Comparison of ENCODE assay signal across 17 mouse cellular contexts in genomic region chr11:98001351-98001824, GRCm38 (mm10). TPM values are rescaled to one million over a fixed set of nuclear protein-coding genes. Genes with fewer than 3 reads are reported as not detected.
DNase-seq lines count a peak whose midpoint lies in the region; ATAC-seq and TF ChIP-seq lines count a peak whose summit lies in the region.
"Had no signal": no experiment of that assay in that cellular context is flagged by ENCODE, and none has a peak within 500 bp of the region (broad histone marks: within the 10 kb centered on the region; RNA-seq: fewer than 3 reads in every experiment).

No protein-coding gene starts in this region.

- no peak overlapping the region for H3K27ac ChIP-seq in hindbrain, embryonic 13.5 days
- H3K27ac ChIP-seq in hindbrain, embryonic 16.5 days (ENCODE audit: low read depth, low read length) = no peak overlapping the region
- H3K27ac ChIP-seq in bone marrow, adult 2 months (ENCODE audit: control insufficient read depth, insufficient read depth, low read depth, low read length, poor library complexity) = peak overlapping the region; percentile 82
- H3K27ac ChIP-seq: liver, embryonic 13.5 days; midbrain, embryonic 15.5 days had no signal

- H3K27me3 ChIP-seq in hindbrain, embryonic 13.5 days = peaks cover 17% of the 10 kb centered on the region
- H3K27me3 ChIP-seq in hindbrain, embryonic 16.5 days (replicated peaks; ENCODE audit: control insufficient read depth, insufficient read depth, low read length) = no peaks in the 10 kb centered on the region
- H3K27me3 ChIP-seq: midbrain, embryonic 15.5 days had no signal

- ATAC-seq in hindbrain, embryonic 13.5 days (ENCODE audit: low FRiP score) = no peak
- no peak for ATAC-seq in hindbrain, embryonic 16.5 days
- ATAC-seq: midbrain, embryonic 15.5 days had no signal

- H3K9me3 ChIP-seq in hindbrain, embryonic 13.5 days = no peaks in the 10 kb centered on the region
- no peaks in the 10 kb centered on the region for H3K9me3 ChIP-seq in hindbrain, embryonic 16.5 days (ENCODE audit: control insufficient read depth, low read length)
- H3K9me3 ChIP-seq: liver, embryonic 13.5 days; midbrain, embryonic 15.5 days had no signal

- H3K9ac ChIP-seq in hindbrain, embryonic 13.5 days = peak overlapping the region; percentile 13; the same call in 1 of the 2 replicates
- H3K9ac ChIP-seq in hindbrain, embryonic 16.5 days (ENCODE audit: low read depth, low read length) = no peak overlapping the region
- H3K9ac ChIP-seq: liver, embryonic 13.5 days; midbrain, embryonic 15.5 days had no signal

- H3K4me1 ChIP-seq in hindbrain, embryonic 13.5 days (replicated peaks) = peaks cover 41% of the 10 kb centered on the region
- peaks cover 3% of the 10 kb centered on the region for H3K4me1 ChIP-seq in hindbrain, embryonic 16.5 days (ENCODE audit: control insufficient read depth, insufficient read depth, low read depth, low read length)
- peaks cover 7% of the 10 kb centered on the region for H3K4me1 ChIP-seq in bone marrow, adult 2 months (ENCODE audit: control insufficient read depth, insufficient read depth, low read length)

- TF ChIP-seq CTCF in bone marrow, adult 2 months (IDR thresholded peaks at IDR 0.05; ENCODE audit: control insufficient read depth, insufficient read depth, low read length) = no peak

- DNase-seq in B cell, adult 2 months = peak; percentile 42 to 46
- peak; percentile 78 to 91 for DNase-seq in thymus, adult 18-20 months
- DNase-seq in cerebellum, adult 9-11 months = no peak
- DNase-seq in embryo, embryonic 9.5 days (ENCODE audit: extremely low spot score) = no peak
- no peak for DNase-seq in urinary bladder, postnatal 4 days (ENCODE audit: low spot score in 2 of 2)
- DNase-seq: adrenal gland, postnatal 25 days; heart, postnatal 14 days; kidney, adult 11 months; kidney, postnatal 36 days; liver, embryonic 13.5 days; lung, postnatal 36 days; right cerebral cortex, postnatal 25 days had no signal

- no peak overlapping the region for H3K4me2 ChIP-seq in hindbrain, embryonic 13.5 days
- H3K4me2 ChIP-seq in hindbrain, embryonic 16.5 days (ENCODE audit: low read length) = no peak overlapping the region
- H3K4me2 ChIP-seq: liver, embryonic 13.5 days; midbrain, embryonic 15.5 days had no signal

- no peak overlapping the region for H3K4me3 ChIP-seq in hindbrain, embryonic 13.5 days
- H3K4me3 ChIP-seq in hindbrain, embryonic 16.5 days (ENCODE audit: low read length) = no peak overlapping the region
- H3K4me3 ChIP-seq in bone marrow, adult 2 months (replicated peaks; ENCODE audit: control insufficient read depth, low read depth, low read length) = no peak overlapping the region
- H3K4me3 ChIP-seq: erythroblast, embryonic 14.5 days; liver, embryonic 13.5 days; midbrain, embryonic 15.5 days had no signal

- TF ChIP-seq POLR2A in bone marrow, adult 2 months (IDR thresholded peaks at IDR 0.05; ENCODE audit: borderline replicate concordance, control insufficient read depth, low read depth, low read length) = no peak

- WGBS in hindbrain, embryonic 13.5 days = 44% methylated on average over 11 of the region's 11 CpGs
- 41% methylated on average over 11 of the region's 11 CpGs for WGBS in hindbrain, embryonic 16.5 days
- 26% methylated on average over 11 of the region's 11 CpGs for WGBS in bone marrow, adult 2 months

- peaks cover 40% of the 10 kb centered on the region for H3K36me3 ChIP-seq in hindbrain, embryonic 13.5 days
- H3K36me3 ChIP-seq in hindbrain, embryonic 16.5 days (ENCODE audit: control insufficient read depth, insufficient read depth, low read length) = peaks cover 17% of the 10 kb centered on the region
- H3K36me3 ChIP-seq: liver, embryonic 13.5 days had no signal

RNA-seq across cellular contexts. Expression of gene Arl5c, which starts 5.4 kb away (rescaled TPM):
- 10.7 TPM in 2 replicates for polyA plus RNA-seq in hindbrain, embryonic 13.5 days (2015; fragmentation: Nextera tagmentation; extraction: Ambion mirVana)
- 7.3 and 7.6 TPM in 2 replicates for polyA plus RNA-seq in hindbrain, embryonic 16.5 days (2015; fragmentation: Nextera tagmentation; extraction: Ambion mirVana)
- polyA plus RNA-seq in bone marrow, adult 2 months (2011; ENCODE audit: insufficient read depth, insufficient read length, low replicate concordance, missing spikeins) = 33.1 and 47.3 TPM in 2 replicates
- polyA plus RNA-seq: erythroblast, embryonic 14.5 days had no signal

RNA-seq across cellular contexts. Expression of gene Plxdc1, which starts 15.1 kb away (rescaled TPM):
- 0.60 and 0.89 TPM in 2 replicates for polyA plus RNA-seq in hindbrain, embryonic 13.5 days (2015; fragmentation: Nextera tagmentation; extraction: Ambion mirVana)
- 2.1 and 2.8 TPM in 2 replicates for polyA plus RNA-seq in hindbrain, embryonic 16.5 days (2015; fragmentation: Nextera tagmentation; extraction: Ambion mirVana)
- 2.0 and 11.9 TPM in 2 replicates for polyA plus RNA-seq in bone marrow, adult 2 months (2011; ENCODE audit: insufficient read depth, insufficient read length, low replicate concordance, missing spikeins)

RNA-seq across cellular contexts. Expression of gene Cacnb1, which starts 21.4 kb away (rescaled TPM):
- polyA plus RNA-seq in hindbrain, embryonic 13.5 days (2015; fragmentation: Nextera tagmentation; extraction: Ambion mirVana) = 51.6 and 57.4 TPM in 2 replicates
- 59.6 and 69.0 TPM in 2 replicates for polyA plus RNA-seq in hindbrain, embryonic 16.5 days (2015; fragmentation: Nextera tagmentation; extraction: Ambion mirVana)
- 4.6 and 5.3 TPM in 2 replicates for polyA plus RNA-seq in bone marrow, adult 2 months (2011; ENCODE audit: insufficient read depth, insufficient read length, low replicate concordance, missing spikeins)

RNA-seq across cellular contexts. Expression of gene Rpl19, which starts 25.1 kb away (rescaled TPM):
- 689 and 706 TPM in 2 replicates for polyA plus RNA-seq in hindbrain, embryonic 13.5 days (2015; fragmentation: Nextera tagmentation; extraction: Ambion mirVana)
- 578 and 612 TPM in 2 replicates for polyA plus RNA-seq in hindbrain, embryonic 16.5 days (2015; fragmentation: Nextera tagmentation; extraction: Ambion mirVana)
- polyA plus RNA-seq in bone marrow, adult 2 months (2011; ENCODE audit: insufficient read depth, insufficient read length, low replicate concordance, missing spikeins) = 864 and 1,335 TPM in 2 replicates

RNA-seq across cellular contexts. Expression of gene Stac2, which starts 51.9 kb away (rescaled TPM):
- 4.2 and 5.2 TPM in 2 replicates for polyA plus RNA-seq in hindbrain, embryonic 13.5 days (2015; fragmentation: Nextera tagmentation; extraction: Ambion mirVana)
- polyA plus RNA-seq in hindbrain, embryonic 16.5 days (2015; fragmentation: Nextera tagmentation; extraction: Ambion mirVana) = 7.9 and 9.8 TPM in 2 replicates
- polyA plus RNA-seq in bone marrow, adult 2 months (2011; ENCODE audit: insufficient read depth, insufficient read length, low replicate concordance, missing spikeins) = 0.52 and 1.0 TPM in 2 replicates
- polyA plus RNA-seq: erythroblast, embryonic 14.5 days had no signal

Comparison
In these comparisons a context has a peak if more than half of its experiments do, and no peak if none do; other contexts are left out.
1. DNase-seq: peak in B cell, adult 2 months (2 of 2) and thymus, adult 18-20 months (2 of 2); none in cerebellum, adult 9-11 months (single experiment), embryo, embryonic 9.5 days (single experiment) and urinary bladder, postnatal 4 days (0 of 2).